Mouse (Mus musculus): ENCODE data around the gene Uchl3.
A peak's percentile ranks its signal among the peaks of the same experiment; 100 is the strongest.

The Uchl3 gene

GRCm38 (mm10) chr14:101668626-101669025 is 14.9 kb downstream of the Uchl3 start:
- DNase-seq, result peak; percentile 78

- DNase-seq, result no peak
Observed at GRCm38 (mm10) chr14:101672226-101672625, 18.5 kb downstream of the Uchl3 start.

- no peak for DNase-seq
Observed at GRCm38 (mm10) chr14:101687696-101688095, 33.9 kb downstream of the Uchl3 start.

- DNase-seq, result no peak
Observed at GRCm38 (mm10) chr14:101688406-101688805, 34.6 kb downstream of the Uchl3 start.

- no peak for DNase-seq
Observed at GRCm38 (mm10) chr14:101704479-101704878, 50.7 kb downstream of the Uchl3 start.

GRCm38 (mm10) chr14:101707088-101707487 is 53.3 kb downstream of the Uchl3 start:
- DNase-seq, result no peak

- no peak for DNase-seq
Observed at GRCm38 (mm10) chr14:101714414-101714813, 60.6 kb downstream of the Uchl3 start.

GRCm38 (mm10) chr14:101729237-101729971 is 75.6 kb downstream of the Uchl3 start, which contains the start of the genes Gm9922 and Lmo7:
TSS of gene Gm9922 (minus strand) at chr14:101729814.
TSS of gene Lmo7 (plus strand) at chr14:101729957.
- DNase-seq, result peak; percentile 19

- DNase-seq, result no peak
Observed at GRCm38 (mm10) chr14:101729972-101730692, 76.4 kb downstream of the Uchl3 start.

GRCm38 (mm10) chr14:101733542-101734303 is 80.0 kb downstream of the Uchl3 start:
- no peak for DNase-seq

GRCm38 (mm10) chr14:101737501-101737900 is 83.7 kb downstream of the Uchl3 start:
- DNase-seq, result no peak

Measured in cerebellum, adult 9-10 months (tissue).